Mouse (Mus musculus) Patski (cell line): ENCODE results near the gene Rbl1. TPM values are rescaled to one million over a fixed set of nuclear protein-coding genes. Genes with fewer than 3 reads are reported as not detected.

ENCODE experiments used
- ATAC-seq: fragments of 100-300 bp; one replicate; pipeline ENCODE4 v1.8.0; 2021
- CTCF ChIA-PET: fragments of 350-600 bp; sonication (Branson Sonifier 250); formaldehyde crosslinking; loops from one replicate; lab custom pipeline; 2022; ENCODE audit warnings: inconsistent platforms; lab: Charles Lee
- POLR2A ChIA-PET: fragments of 350-600 bp; sonication (Branson Sonifier 250); formaldehyde crosslinking; loops from one replicate; lab custom pipeline; 2022; ENCODE audit warnings: antibody characterized with exemption, inconsistent platforms; lab: Charles Lee
- DNase-seq: peaks from one replicate; pipeline ENCODE4 v3.0.0-alpha.2; 2011; ENCODE audit warnings: low read depth, low spot score
- H3K27me3 ChIP-seq: fragments of 371-371 bp; one replicate; pipeline ENCODE4 v1.5.1; 2021
- CTCF ChIP-seq: fragments of 100-300 bp; IDR thresholded peaks from one replicate; pipeline ENCODE4 v1.5.1; 2021
- in situ Hi-C: fragments of 300-500 bp; cut with MboI; formaldehyde crosslinking; loops from 3 replicates; pipeline ENCODE4 v1.11.1; 2018; ENCODE audit warnings: low pct_unique_long_range_greater_than_20kb, mixed read lengths
- polyA plus RNA-seq: library from polyadenylated mRNA; unstranded; gene quantifications from one replicate; pipeline ENCODE4 v1.2.3, GENCODE M21; 2021

Gene Rbl1
- polyA plus RNA-seq, 1 experiment from 2014 or later = 14.7 TPM

DNA sequence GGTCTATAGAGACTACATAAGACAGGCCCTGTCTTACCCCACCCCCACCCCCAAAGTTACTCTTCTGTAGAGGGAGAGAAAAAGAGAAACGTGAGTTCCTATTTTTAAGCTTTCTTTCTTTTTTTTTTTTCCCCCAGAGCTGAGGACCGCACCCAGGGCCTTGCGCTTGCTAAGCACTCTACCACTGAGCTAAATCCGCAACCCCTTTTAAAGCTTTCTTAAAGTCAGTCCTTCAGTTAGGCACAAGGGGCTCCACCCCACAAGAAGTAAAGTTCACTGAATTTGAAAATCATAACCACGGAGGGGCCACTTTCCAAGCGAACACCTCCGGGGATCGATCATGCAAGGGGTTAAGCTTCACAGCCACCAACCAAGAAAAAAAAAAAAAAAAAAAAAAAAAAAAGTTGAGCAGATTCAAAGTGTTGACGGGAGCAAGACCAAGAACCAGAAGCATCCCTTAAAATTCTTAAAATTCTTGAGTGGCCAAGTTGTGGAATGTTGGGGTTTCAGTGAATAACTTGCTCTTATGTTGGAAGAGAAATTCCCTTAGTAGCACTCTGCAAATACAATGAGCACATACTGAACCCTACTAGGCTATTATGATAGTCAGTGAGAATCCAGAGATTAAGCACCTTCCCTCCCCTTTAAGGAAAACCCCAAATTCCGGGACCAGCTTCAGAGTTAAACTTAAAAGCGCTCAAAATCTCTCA lies 70.4 kb downstream of the Rbl1 start:
- ChIA-PET POLR2A (interaction anchor here (0.6 to 1.0 kb wide), 3 partner anchors 70 to 417 kb away, joined by 4 to 8 read pairs (median 5); partner anchors contain the start of gene Rbl1), CTCF (interaction anchor here (0.6 to 1.6 kb wide), 3 partner anchors 18 to 94 kb away, joined by 3 read pairs; no protein-coding TSS in a partner anchor)
- DNase-seq = no peak
- in situ Hi-C loops = no loop called here
- no peaks in the 10 kb centered on the region for H3K27me3 ChIP-seq
- ATAC-seq = no peak
- TF ChIP-seq CTCF = no peak

DNA sequence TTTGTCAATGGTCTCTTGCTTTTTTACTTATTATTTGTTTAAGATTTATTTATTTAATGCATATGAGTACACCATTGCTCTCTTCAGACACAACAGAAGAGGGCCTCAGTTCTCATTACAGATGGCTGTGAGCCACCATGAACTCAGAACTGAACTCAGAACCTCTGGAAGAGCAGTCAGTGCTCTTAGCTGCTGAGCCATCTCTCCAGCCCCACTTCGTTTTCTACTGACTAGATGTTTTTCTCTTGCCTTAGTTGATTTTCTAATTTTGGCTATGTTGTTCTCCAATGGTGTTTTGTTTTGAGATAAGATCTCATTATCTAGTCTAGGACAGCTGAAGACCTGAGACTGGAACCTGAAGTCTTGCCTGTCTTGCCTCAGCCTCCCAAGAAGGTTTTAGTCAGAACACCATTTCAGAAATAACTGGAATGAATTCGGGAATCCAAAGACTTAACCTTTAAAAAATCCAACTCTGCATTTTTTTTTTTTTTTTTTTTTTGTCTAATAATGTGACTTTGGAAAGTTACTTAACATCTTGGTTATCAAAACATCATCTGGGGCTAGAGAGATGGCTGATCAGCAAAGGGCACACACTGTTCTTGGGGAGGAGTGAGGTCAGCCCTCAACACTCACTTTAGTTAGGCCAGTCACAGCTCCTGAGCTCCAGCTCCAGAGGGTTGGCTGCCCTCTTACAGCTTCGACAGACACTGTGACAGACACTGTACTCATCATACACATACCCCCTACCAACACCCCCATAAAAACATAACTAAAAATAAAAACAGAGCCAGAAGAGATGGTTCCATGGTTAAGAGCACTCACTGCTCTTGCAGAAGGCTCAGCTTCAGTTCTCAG lies 71.4 kb downstream of the Rbl1 start:
- ChIA-PET POLR2A (no interaction called here), CTCF (interaction anchor here (1.3 to 1.6 kb wide), 2 partner anchors 17 to 41 kb away, joined by 3 read pairs; no protein-coding TSS in a partner anchor)
- no peaks in the 10 kb centered on the region for H3K27me3 ChIP-seq
- ATAC-seq (no peak), DNase-seq (no peak)
- in situ Hi-C loops = no loop called here
- no peak for TF ChIP-seq CTCF

DNA sequence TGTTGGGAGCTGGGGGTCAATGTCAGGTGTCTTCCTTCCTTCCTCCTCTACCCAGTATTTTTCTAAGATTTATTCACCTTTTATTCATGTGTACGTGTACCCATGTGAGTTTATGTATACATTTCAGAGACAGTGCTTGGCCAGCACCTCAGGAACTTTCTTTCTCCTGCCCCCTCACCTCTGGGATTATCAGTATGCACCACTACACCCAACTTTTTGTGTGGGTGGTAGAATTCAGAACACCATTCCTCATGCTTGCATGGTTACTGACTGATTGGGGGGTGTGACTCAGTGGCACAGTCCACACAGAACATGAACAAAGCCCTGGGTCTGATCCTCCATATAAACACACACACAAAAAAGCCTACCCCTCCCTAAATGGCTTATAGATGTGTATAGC lies 72.2 kb downstream of the Rbl1 start:
- ATAC-seq (no peak), DNase-seq (no peak)
- in situ Hi-C loops = no loop called here
- ChIA-PET CTCF (no interaction called here), POLR2A (no interaction called here)
- no peaks in the 10 kb centered on the region for H3K27me3 ChIP-seq
- TF ChIP-seq CTCF = no peak

DNA sequence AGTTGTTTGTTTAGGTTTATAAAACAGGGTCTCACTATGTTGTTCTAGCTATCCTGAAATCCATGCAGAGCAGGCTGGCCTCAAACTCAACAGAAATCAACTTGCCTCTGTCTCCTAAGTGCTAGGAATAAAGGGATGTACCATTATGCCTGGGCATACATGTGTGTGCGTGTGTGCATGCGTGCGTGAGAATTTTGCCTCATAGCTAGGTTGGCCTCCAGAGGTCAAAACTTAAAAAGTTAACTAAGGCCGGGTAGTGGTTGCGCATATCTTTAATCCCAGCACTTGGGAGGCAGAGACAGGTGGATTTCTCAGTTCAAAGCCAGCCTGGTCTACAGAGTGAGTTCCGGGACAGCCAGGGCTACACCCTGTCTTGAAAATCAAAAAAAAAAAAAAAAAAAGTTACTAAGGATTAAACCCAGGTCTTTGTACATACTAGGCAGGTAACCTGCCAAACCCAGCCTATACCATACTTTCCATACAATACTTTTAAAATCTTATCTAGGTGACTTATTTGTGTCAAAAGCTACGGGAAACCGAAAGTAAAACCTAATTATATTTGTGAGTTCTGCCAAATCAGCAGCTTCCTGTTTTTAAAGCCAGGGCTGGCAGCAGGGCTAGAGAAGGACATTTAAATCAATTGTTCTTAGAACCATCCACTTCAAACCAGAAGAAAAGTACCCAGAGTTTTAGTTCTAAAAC lies 73.4 kb downstream of the Rbl1 start:
- no peak for TF ChIP-seq CTCF
- ATAC-seq (no peak), DNase-seq (no peak)
- in situ Hi-C loops = no loop called here
- CTCF ChIA-PET = interaction anchor here (1.1 to 1.6 kb wide), 2 partner anchors 12 to 14 kb away, joined by 3 read pairs; no protein-coding TSS in a partner anchor
- no peaks in the 10 kb centered on the region for H3K27me3 ChIP-seq
- POLR2A ChIA-PET = interaction anchor here (0.7 kb wide), 1 partner anchor 248 kb away, joined by 3 read pairs; no protein-coding TSS in a partner anchor

DNA sequence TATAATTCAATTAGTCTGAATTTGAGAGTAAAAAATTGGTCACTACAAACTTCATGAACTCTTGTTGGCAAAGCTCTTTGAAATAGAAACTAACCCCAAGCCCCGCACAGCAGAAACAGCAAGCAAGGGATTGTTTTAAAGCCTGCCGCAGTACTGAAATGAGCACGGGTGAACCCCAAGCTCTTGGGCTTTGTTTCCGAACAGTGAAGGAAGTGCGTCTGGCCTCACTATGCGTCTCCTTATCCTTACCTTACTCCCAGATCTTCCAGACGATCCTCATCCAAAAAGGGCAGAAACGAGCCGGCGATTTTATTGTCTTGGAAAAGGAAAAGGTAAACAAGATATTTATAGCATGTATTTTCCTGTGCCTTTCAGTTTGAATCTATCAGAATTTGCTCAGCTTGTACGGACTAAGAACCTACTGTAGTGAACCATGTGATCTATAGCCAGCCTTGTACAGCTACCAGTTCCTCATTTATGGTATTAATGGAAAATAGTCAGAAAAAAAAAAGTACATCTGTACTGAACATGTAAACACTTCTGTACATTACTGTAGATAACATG lies 74.7 kb downstream of the Rbl1 start:
- ATAC-seq = no peak
- no peak for DNase-seq
- H3K27me3 ChIP-seq = no peaks in the 10 kb centered on the region
- POLR2A ChIA-PET = no interaction called here
- in situ Hi-C loops = no loop called here
- CTCF ChIA-PET = interaction anchor here (1.6 kb wide), 1 partner anchor 12 kb away, joined by 3 read pairs; no protein-coding TSS in a partner anchor
- no peak for TF ChIP-seq CTCF

DNA sequence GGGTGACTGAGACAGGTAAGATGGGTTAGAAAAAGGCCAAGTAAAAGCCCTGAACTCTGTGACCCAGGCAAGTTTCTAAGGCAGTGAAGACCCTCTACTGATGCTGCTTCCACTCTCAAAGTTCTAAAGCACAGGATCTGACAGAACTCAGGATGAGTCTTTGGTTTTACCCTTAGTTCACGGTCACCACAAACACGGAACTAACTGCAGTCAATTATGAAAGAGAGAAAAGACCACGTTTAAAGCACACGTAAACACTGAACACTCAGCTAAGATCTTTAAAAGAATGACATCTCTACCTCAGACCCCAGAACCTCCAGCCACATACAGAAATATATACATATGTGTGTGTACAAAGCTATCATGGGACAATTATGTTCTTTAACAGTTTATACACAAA lies 75.2 kb downstream of the Rbl1 start:
- in situ Hi-C loops = no loop called here
- no peak for TF ChIP-seq CTCF
- no peak for ATAC-seq
- H3K27me3 ChIP-seq = no peaks in the 10 kb centered on the region
- DNase-seq = no peak
- ChIA-PET CTCF (no interaction called here), POLR2A (no interaction called here)

DNA sequence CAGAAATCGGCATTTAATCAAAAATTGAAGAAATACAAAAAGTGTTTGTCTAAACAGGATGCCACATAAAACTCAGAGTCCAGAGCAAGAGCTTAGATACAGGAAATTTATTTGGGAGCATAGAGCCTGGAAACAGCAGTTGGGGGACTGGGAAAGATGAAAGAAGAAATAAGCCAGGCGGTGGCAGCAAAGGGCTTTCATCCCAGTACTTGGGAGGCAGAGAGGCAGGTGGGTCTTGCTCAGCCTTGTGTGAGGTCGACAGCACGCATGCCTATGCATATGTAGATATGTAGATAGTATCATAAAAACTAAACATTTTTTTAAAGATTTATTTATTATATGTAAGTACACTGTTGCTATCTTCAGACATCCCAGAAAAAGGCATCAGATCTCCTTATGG lies 76.3 kb downstream of the Rbl1 start:
- no peaks in the 10 kb centered on the region for H3K27me3 ChIP-seq
- in situ Hi-C loops = no loop called here
- ATAC-seq = no peak
- ChIA-PET POLR2A (no interaction called here), CTCF (interaction anchor here (1.3 to 3.2 kb wide), 2 partner anchors 11 to 225 kb away, joined by 3 to 10 read pairs; no protein-coding TSS in a partner anchor)
- no peak for DNase-seq
- peak; percentile 40 for TF ChIP-seq CTCF

DNA sequence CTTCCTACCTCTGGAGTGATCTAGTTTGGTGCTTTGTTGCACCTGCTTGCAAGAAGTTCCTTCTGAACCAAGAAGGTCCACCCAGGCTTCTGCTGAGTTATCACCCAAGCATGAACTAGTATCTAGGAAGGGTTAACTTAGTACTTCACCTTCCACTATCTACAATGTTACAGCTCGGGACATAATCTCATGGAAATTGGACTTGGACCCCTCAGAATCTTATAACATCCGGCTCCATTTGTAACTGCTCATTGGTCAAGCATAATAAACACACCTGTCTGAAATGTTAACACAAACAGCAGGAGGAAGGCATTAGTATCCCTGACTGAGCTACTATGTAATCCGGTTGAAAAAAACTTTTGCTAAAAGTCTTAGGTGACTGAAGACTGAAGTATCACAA lies 77.0 kb downstream of the Rbl1 start:
- in situ Hi-C loops = no loop called here
- no peaks in the 10 kb centered on the region for H3K27me3 ChIP-seq
- TF ChIP-seq CTCF = no peak
- no peak for ATAC-seq
- ChIA-PET POLR2A (no interaction called here), CTCF (interaction anchor here (1.3 to 3.2 kb wide), 2 partner anchors 10 to 224 kb away, joined by 3 to 10 read pairs; no protein-coding TSS in a partner anchor)
- no peak for DNase-seq

DNA sequence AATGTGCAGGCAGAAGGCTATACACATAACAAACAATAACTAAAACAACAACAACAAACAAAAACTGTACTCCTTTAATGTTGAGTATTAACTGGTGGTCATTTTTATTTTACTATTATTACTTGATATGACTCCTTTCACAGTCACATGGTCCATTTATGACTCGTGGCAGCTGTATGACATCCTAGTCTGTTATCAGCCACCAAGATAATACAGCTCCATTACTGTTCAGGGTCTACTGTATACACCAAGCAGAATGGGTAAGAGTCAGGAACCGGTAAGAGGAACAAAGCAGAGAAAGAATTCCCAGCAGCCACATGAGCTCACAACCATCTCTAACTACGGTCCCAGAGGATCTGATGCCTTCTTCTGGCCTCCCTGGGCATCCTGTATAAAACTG lies 79.1 kb downstream of the Rbl1 start:
- TF ChIP-seq CTCF = no peak
- in situ Hi-C loops = no loop called here
- ATAC-seq = no peak
- H3K27me3 ChIP-seq = no peaks in the 10 kb centered on the region
- CTCF ChIA-PET = interaction anchor here (1.7 to 3.2 kb wide), 2 partner anchors 8 to 45 kb away, joined by 3 to 10 read pairs; no protein-coding TSS in a partner anchor
- no peak for DNase-seq
- POLR2A ChIA-PET = no interaction called here

DNA sequence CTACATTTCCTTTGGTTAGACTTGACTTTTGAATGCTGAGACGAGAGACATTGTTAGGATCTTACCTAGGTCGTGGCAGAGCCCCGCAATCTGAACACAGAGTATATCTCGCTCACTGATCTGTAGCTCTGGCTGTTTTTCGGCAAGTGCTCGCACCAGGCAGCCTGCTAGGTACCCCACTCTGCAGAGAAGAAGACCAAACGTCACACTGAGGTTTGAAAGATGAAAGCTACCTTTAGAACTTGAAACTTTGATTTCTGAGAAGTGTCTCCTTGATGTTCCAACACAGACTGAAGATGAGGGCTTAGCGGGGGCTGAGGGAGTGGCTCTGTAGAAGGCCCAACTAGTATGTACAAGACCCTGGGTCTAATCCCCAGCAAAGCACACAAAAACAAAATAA lies 82.6 kb downstream of the Rbl1 start:
- CTCF ChIA-PET = no interaction called here
- no peak for TF ChIP-seq CTCF
- in situ Hi-C loops = no loop called here
- DNase-seq = no peak
- ATAC-seq = no peak
- POLR2A ChIA-PET = no interaction called here
- H3K27me3 ChIP-seq = no peaks in the 10 kb centered on the region
